Mouse (Mus musculus) limb, embryonic 11.5 days (tissue): ENCODE data around the gene Cyb561. TPM values are rescaled to one million over a fixed set of nuclear protein-coding genes. Genes with fewer than 3 reads are reported as not detected.

Experiments
- ATAC-seq: fragments of 200-750 bp; cut with Nextera tagmentation; 2 replicates; pipeline ENCODE4 v1.8.0; 2017; ENCODE audit warnings: low read depth; ENCODE audit not compliant: insufficient number of reproducible peaks, low FRiP score, low TSS enrichment
- DNase-seq: peaks from one replicate; pipeline ENCODE4 v3.0.0-alpha.2; 2015; ENCODE audit warnings: low spot score
- H3K27ac ChIP-seq: fragments of 300-500 bp; sonication (generic); replicated peaks from 2 replicates; pipeline ENCODE4 v1.5.1; 2014; ENCODE audit warnings: low read depth, mild to moderate bottlenecking, low read length
- H3K27me3 ChIP-seq: fragments of 300-500 bp; sonication (generic); 2 replicates; pipeline ENCODE4 v1.6.1; 2014; ENCODE audit warnings: mild to moderate bottlenecking, low read length, mixed read lengths; ENCODE audit not compliant: control insufficient read depth, insufficient read depth
- H3K36me3 ChIP-seq: fragments of 300-500 bp; sonication (generic); 2 replicates; pipeline ENCODE4 v1.6.1; 2014; ENCODE audit warnings: mild to moderate bottlenecking, low read length, moderate library complexity, mixed read lengths; ENCODE audit not compliant: control insufficient read depth, insufficient read depth
- H3K4me1 ChIP-seq: fragments of 300-500 bp; sonication (generic); 2 replicates; pipeline ENCODE4 v1.6.1; 2014; ENCODE audit warnings: low read length, mixed read lengths; ENCODE audit not compliant: control insufficient read depth, insufficient read depth
- H3K4me2 ChIP-seq: fragments of 300-500 bp; sonication (generic); 2 replicates; pipeline ENCODE4 v1.6.1; 2014; ENCODE audit warnings: low read depth, mild to moderate bottlenecking, moderate library complexity; ENCODE audit not compliant: severe bottlenecking
- H3K4me3 ChIP-seq: fragments of 300-500 bp; sonication (generic); 2 replicates; pipeline ENCODE4 v1.5.1; 2014; ENCODE audit warnings: low read depth, low read length
- H3K9ac ChIP-seq: fragments of 300-500 bp; sonication (generic); 2 replicates; pipeline ENCODE4 v1.6.1; 2014; ENCODE audit warnings: mild to moderate bottlenecking, low read length
- H3K9me3 ChIP-seq: fragments of 300-500 bp; sonication (generic); 2 replicates; pipeline ENCODE4 v1.6.1; 2016; ENCODE audit warnings: low read length; ENCODE audit not compliant: control insufficient read depth
- WGBS: fragments of 180-500 bp; shearing (Covaris S2); extraction: QIAGEN DNeasy Blood & Tissue Kit; methylation state at CpG from one replicate; pipeline ENCODE4 v1.1.7; 2014; 5-methylcytosine and 5-hydroxymethylcytosine counted together
- polyA plus RNA-seq: library from polyadenylated mRNA; unstranded; fragments of >200 nt; fragmentation: Nextera tagmentation; extraction: Ambion mirVana; gene quantifications from 2 replicates; pipeline ENCODE4 v1.2.1, GENCODE M21; 2014

The Cyb561 gene
- polyA plus RNA-seq, 1 experiment from 2014 or later, result 8.7 TPM

- ATAC-seq (no peak), DNase-seq (peak; percentile 87)
- H3K4me2 ChIP-seq, result no peak overlapping the region
- H3K4me1 ChIP-seq, result no peaks in the 10 kb centered on the region
- H3K27me3 ChIP-seq, result no peaks in the 10 kb centered on the region
- no peaks in the 10 kb centered on the region for H3K9me3 ChIP-seq
- no peak overlapping the region for H3K27ac ChIP-seq
- no peak overlapping the region for H3K9ac ChIP-seq
- no peaks in the 10 kb centered on the region for H3K36me3 ChIP-seq
- 60% methylated on average over 14 of the region's 14 CpGs for WGBS
- H3K4me3 ChIP-seq, result no peak overlapping the region
Observed at GRCm38 (mm10) chr11:105927065-105928030, 25.8 kb downstream of the Cyb561 start.

GRCm38 (mm10) chr11:105922769-105923663 lies 30.1 kb downstream of the Cyb561 start:
- Histone ChIP-seq H3K4me1 (no peaks in the 10 kb centered on the region), H3K27me3 (no peaks in the 10 kb centered on the region), H3K36me3 (no peaks in the 10 kb centered on the region; the same call in 1 of the 2 replicates), H3K4me3 (no peak overlapping the region), H3K9ac (no peak overlapping the region), H3K27ac (no peak overlapping the region), H3K9me3 (no peaks in the 10 kb centered on the region), H3K4me2 (no peak overlapping the region)
- ATAC-seq (no peak; the same call in 1 of the 2 replicates), DNase-seq (no peak)
- WGBS, result 89% methylated on average over 20 of the region's 20 CpGs

- DNase-seq (no peak), ATAC-seq (no peak)
- H3K9ac ChIP-seq, result no peak overlapping the region
- WGBS, result 94% methylated on average over 5 of the region's 5 CpGs
- no peaks in the 10 kb centered on the region for H3K4me1 ChIP-seq
- H3K36me3 ChIP-seq, result no peaks in the 10 kb centered on the region; the same call in 1 of the 2 replicates
- H3K4me2 ChIP-seq, result no peak overlapping the region
- no peak overlapping the region for H3K4me3 ChIP-seq
- no peak overlapping the region for H3K27ac ChIP-seq
- no peaks in the 10 kb centered on the region for H3K27me3 ChIP-seq
- H3K9me3 ChIP-seq, result no peaks in the 10 kb centered on the region
Observed at GRCm38 (mm10) chr11:105921275-105921674, 31.9 kb downstream of the Cyb561 start.

GRCm38 (mm10) chr11:105920836-105921235 lies 32.3 kb downstream of the Cyb561 start:
- Histone ChIP-seq H3K9me3 (no peaks in the 10 kb centered on the region), H3K36me3 (no peaks in the 10 kb centered on the region; the same call in 1 of the 2 replicates), H3K27me3 (no peaks in the 10 kb centered on the region), H3K4me3 (no peak overlapping the region), H3K4me1 (no peaks in the 10 kb centered on the region), H3K4me2 (no peak overlapping the region), H3K27ac (no peak overlapping the region), H3K9ac (no peak overlapping the region)
- 88% methylated on average over 2 of the region's 2 CpGs for WGBS
- DNase-seq (no peak), ATAC-seq (no peak)

GRCm38 (mm10) chr11:105920098-105920785 lies 32.9 kb downstream of the Cyb561 start:
- no peaks in the 10 kb centered on the region for H3K9me3 ChIP-seq
- no peak overlapping the region for H3K4me2 ChIP-seq
- no peak for DNase-seq
- ATAC-seq, result no peak
- H3K27ac ChIP-seq, result no peak overlapping the region
- no peaks in the 10 kb centered on the region for H3K4me1 ChIP-seq
- 81% methylated on average over 3 of the region's 3 CpGs for WGBS
- H3K27me3 ChIP-seq, result no peaks in the 10 kb centered on the region
- no peak overlapping the region for H3K9ac ChIP-seq
- no peak overlapping the region for H3K4me3 ChIP-seq
- no peaks in the 10 kb centered on the region; the same call in 1 of the 2 replicates for H3K36me3 ChIP-seq

GRCm38 (mm10) chr11:105913580-105913979 lies 39.6 kb downstream of the Cyb561 start:
- H3K4me2 ChIP-seq, result no peak overlapping the region
- no peaks in the 10 kb centered on the region for H3K27me3 ChIP-seq
- DNase-seq (no peak), ATAC-seq (no peak)
- H3K9ac ChIP-seq, result no peak overlapping the region
- H3K36me3 ChIP-seq, result no peaks in the 10 kb centered on the region
- 73% methylated on average over 5 of the region's 5 CpGs for WGBS
- no peak overlapping the region for H3K4me3 ChIP-seq
- no peak overlapping the region for H3K27ac ChIP-seq
- H3K9me3 ChIP-seq, result no peaks in the 10 kb centered on the region
- no peaks in the 10 kb centered on the region for H3K4me1 ChIP-seq

- Histone ChIP-seq H3K4me2 (no peak overlapping the region), H3K4me3 (no peak overlapping the region), H3K27me3 (no peaks in the 10 kb centered on the region), H3K36me3 (no peaks in the 10 kb centered on the region), H3K4me1 (no peaks in the 10 kb centered on the region), H3K9ac (no peak overlapping the region), H3K27ac (no peak overlapping the region), H3K9me3 (no peaks in the 10 kb centered on the region)
- ATAC-seq (no peak), DNase-seq (peak; percentile 83)
- 41% methylated on average over 4 of the region's 4 CpGs for WGBS
Observed at GRCm38 (mm10) chr11:105911592-105912375, 41.4 kb downstream of the Cyb561 start.
